Mouse (Mus musculus) lung, postnatal 25 days (tissue): ENCODE measurements at regions not wholly inside any gene's neighbourhood (a gene's known extent, or its start where the extent isn't known, plus 50 kb on each side); places are given as distances from the start of the nearest gene placed in this dataset.
A peak's percentile ranks its signal among the peaks of the same experiment; 100 is the strongest.

Source experiments
- DNase-seq: peaks from one replicate; pipeline ENCODE4 v3.0.0; 2022; ENCODE audit warnings: low spot score

- no peak for DNase-seq
Observed at GRCm38 (mm10) chr4:106103750-106104635, 212.0 kb upstream of the Usp24 start.

GRCm38 (mm10) chr4:106112981-106113380 lies 203.0 kb upstream of the Usp24 start:
- DNase-seq: peak; percentile 58

- DNase-seq: no peak
Observed at GRCm38 (mm10) chr4:106113747-106114146, 202.3 kb upstream of the Usp24 start.

- no peak for DNase-seq
Observed at GRCm38 (mm10) chr4:106116611-106117010, 199.4 kb upstream of the Usp24 start.

GRCm38 (mm10) chr4:106121306-106121705 lies 194.7 kb upstream of the Usp24 start:
- DNase-seq: no peak

GRCm38 (mm10) chr4:106123038-106123654 lies 192.9 kb upstream of the Usp24 start:
- peak; percentile 58 for DNase-seq

- no peak for DNase-seq
Observed at GRCm38 (mm10) chr4:106127199-106127598, 188.8 kb upstream of the Usp24 start.

- no peak for DNase-seq
Observed at GRCm38 (mm10) chr4:106127641-106128040, 188.4 kb upstream of the Usp24 start.

- no peak for DNase-seq
Observed at GRCm38 (mm10) chr4:106129327-106129726, 186.7 kb upstream of the Usp24 start.

- DNase-seq: no peak
Observed at GRCm38 (mm10) chr4:106129803-106130202, 186.2 kb upstream of the Usp24 start.

- DNase-seq: no peak
Observed at GRCm38 (mm10) chr4:106133746-106134730, 182.0 kb upstream of the Usp24 start.

- no peak for DNase-seq
Observed at GRCm38 (mm10) chr4:106142741-106143140, 173.3 kb upstream of the Usp24 start.

- no peak for DNase-seq
Observed at GRCm38 (mm10) chr4:106144351-106145116, 171.5 kb upstream of the Usp24 start.

- DNase-seq: no peak
Observed at GRCm38 (mm10) chr4:106146919-106147460, 169.0 kb upstream of the Usp24 start.

GRCm38 (mm10) chr4:106148866-106149265 lies 167.1 kb upstream of the Usp24 start:
- no peak for DNase-seq

- DNase-seq: no peak
Observed at GRCm38 (mm10) chr4:106149471-106150048, 166.5 kb upstream of the Usp24 start.

GRCm38 (mm10) chr4:106150775-106151174 lies 165.2 kb upstream of the Usp24 start:
- DNase-seq: no peak

GRCm38 (mm10) chr4:106157451-106158179 lies 158.4 kb upstream of the Usp24 start:
- DNase-seq: no peak

- no peak for DNase-seq
Observed at GRCm38 (mm10) chr4:106161592-106161991, 154.4 kb upstream of the Usp24 start.

- no peak for DNase-seq
Observed at GRCm38 (mm10) chr4:106162551-106162950, 153.5 kb upstream of the Usp24 start.
